Mouse (Mus musculus): ENCODE measurements around the gene Zbtb7b.

Gene Zbtb7b

GRCm38 (mm10) chr3:89337062-89337720 lies 57.4 kb downstream of the Zbtb7b start:
- DNase-seq (ENCODE audit: low spot score) = no peak

GRCm38 (mm10) chr3:89336529-89336928 lies 58.0 kb downstream of the Zbtb7b start:
- no peak for DNase-seq (ENCODE audit: low spot score)

GRCm38 (mm10) chr3:89333053-89333452 lies 61.5 kb downstream of the Zbtb7b start:
- DNase-seq (ENCODE audit: low spot score) = peak; percentile 42

GRCm38 (mm10) chr3:89332476-89332875 lies 62.1 kb downstream of the Zbtb7b start:
- DNase-seq (ENCODE audit: low spot score) = no peak

- DNase-seq (ENCODE audit: low spot score) = no peak
These were observed 62.6 kb downstream of the Zbtb7b start for GRCm38 (mm10) chr3:89332013-89332412.

- no peak for DNase-seq (ENCODE audit: low spot score)
These were observed 63.0 kb downstream of the Zbtb7b start for GRCm38 (mm10) chr3:89331561-89331960.

GRCm38 (mm10) chr3:89330948-89331347 lies 63.6 kb downstream of the Zbtb7b start:
- DNase-seq (ENCODE audit: low spot score) = no peak

- no peak for DNase-seq (ENCODE audit: low spot score)
These were observed 64.2 kb downstream of the Zbtb7b start for GRCm38 (mm10) chr3:89330346-89330745.

- no peak for DNase-seq (ENCODE audit: low spot score)
These were observed 66.0 kb downstream of the Zbtb7b start for GRCm38 (mm10) chr3:89328623-89329022.

All from testis, postnatal 10 days (tissue).